Mouse (Mus musculus) heart, embryonic 12.5 days (tissue): ENCODE data around the gene Gfi1. TPM values are rescaled to one million over a fixed set of nuclear protein-coding genes. Genes with fewer than 3 reads are reported as not detected.

Experiments
- ATAC-seq: fragments of 200-750 bp; cut with Nextera tagmentation; 2 replicates; pipeline ENCODE4 v1.8.0; 2017; ENCODE audit warnings: moderate TSS enrichment, moderate library complexity; ENCODE audit not compliant: insufficient number of reproducible peaks, low FRiP score
- H3K27ac ChIP-seq: fragments of 300-500 bp; sonication (generic); 2 replicates; pipeline ENCODE4 v1.5.1; 2016; ENCODE audit warnings: mild to moderate bottlenecking, moderate library complexity; ENCODE audit not compliant: poor library complexity, severe bottlenecking
- H3K27me3 ChIP-seq: fragments of 300-500 bp; sonication (generic); replicated peaks from 2 replicates; pipeline ENCODE4 v1.6.1; 2016; ENCODE audit warnings: mild to moderate bottlenecking, moderate library complexity
- H3K36me3 ChIP-seq: fragments of 300-500 bp; sonication (generic); 2 replicates; pipeline ENCODE4 v1.6.1; 2016; ENCODE audit warnings: mild to moderate bottlenecking, moderate library complexity
- H3K4me1 ChIP-seq: fragments of 300-500 bp; sonication (generic); replicated peaks from 2 replicates; pipeline ENCODE4 v1.6.1; 2016; ENCODE audit warnings: mild to moderate bottlenecking
- H3K4me2 ChIP-seq: fragments of 300-500 bp; sonication (generic); 2 replicates; pipeline ENCODE4 v1.6.1; 2016; ENCODE audit warnings: mild to moderate bottlenecking, moderate library complexity
- H3K4me3 ChIP-seq: fragments of 300-500 bp; sonication (generic); 2 replicates; pipeline ENCODE4 v1.5.1; 2016; ENCODE audit warnings: mild to moderate bottlenecking
- H3K9ac ChIP-seq: fragments of 300-500 bp; sonication (generic); 2 replicates; pipeline ENCODE4 v1.6.1; 2016; ENCODE audit warnings: mild to moderate bottlenecking, moderate library complexity
- H3K9me3 ChIP-seq: fragments of 300-500 bp; sonication (generic); replicated peaks from 2 replicates; pipeline ENCODE4 v1.6.1; 2016; ENCODE audit warnings: mild to moderate bottlenecking, moderate library complexity
- WGBS: fragments of 180-500 bp; shearing (Covaris S2); methylation state at CpG from one replicate; pipeline ENCODE4 v1.1.7; 2016; 5-methylcytosine and 5-hydroxymethylcytosine counted together
- polyA plus RNA-seq: library from polyadenylated mRNA; unstranded; fragments of >200 nt; fragmentation: Nextera tagmentation; extraction: Ambion mirVana; gene quantifications from 2 replicates; pipeline ENCODE4 v1.2.1, GENCODE M21; 2016

The Gfi1 gene
- polyA plus RNA-seq, 1 experiment from 2014 or later, result 0.08 TPM

GRCm38 (mm10) chr5:107701658-107702057 lies 24.2 kb downstream of the Gfi1 start:
- no peaks in the 10 kb centered on the region for H3K9me3 ChIP-seq

DNA sequence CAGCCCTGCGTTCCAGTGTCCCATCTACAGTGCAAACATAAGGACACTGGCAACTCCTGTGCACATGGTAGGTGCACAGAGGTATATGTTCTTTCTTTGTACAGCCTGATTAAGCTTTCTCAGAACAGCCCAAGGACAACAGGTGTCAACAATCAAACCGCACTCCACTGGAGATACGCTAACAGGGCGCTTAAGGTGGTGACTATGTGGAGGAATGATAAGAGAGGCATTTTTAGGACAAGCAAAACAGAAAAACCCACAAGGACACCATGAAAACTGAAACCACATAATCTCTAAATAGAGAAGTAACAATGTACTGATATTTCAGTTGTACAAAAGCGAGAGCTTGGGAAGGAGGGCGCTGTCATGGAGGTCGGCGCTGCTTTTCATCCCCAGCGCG lies 25.0 kb downstream of the Gfi1 start:
- no peak overlapping the region for H3K27ac ChIP-seq
- peaks cover 4% of the 10 kb centered on the region; the same call in 1 of the 2 replicates for H3K4me1 ChIP-seq
- H3K9ac ChIP-seq, result no peak overlapping the region
- no peaks in the 10 kb centered on the region for H3K9me3 ChIP-seq
- no peaks in the 10 kb centered on the region for H3K27me3 ChIP-seq
- 60% methylated on average over 10 of the region's 10 CpGs for WGBS
- no peak overlapping the region for H3K4me3 ChIP-seq
- H3K4me2 ChIP-seq, result peak overlapping the region; percentile 23; the same call in 1 of the 2 replicates
- no peaks in the 10 kb centered on the region for H3K36me3 ChIP-seq
- ATAC-seq, result no peak

More at GRCm38 (mm10) chr5:107701658-107702057, 24.2 kb downstream of the Gfi1 start:
- Histone ChIP-seq H3K4me2 (no peak overlapping the region), H3K36me3 (no peaks in the 10 kb centered on the region), H3K27ac (no peak overlapping the region), H3K4me1 (peaks cover 4% of the 10 kb centered on the region; the same call in 1 of the 2 replicates), H3K9ac (no peak overlapping the region), H3K4me3 (no peak overlapping the region), H3K27me3 (no peaks in the 10 kb centered on the region)
- ATAC-seq, result no peak
- WGBS, result 84% methylated on average over 9 of the region's 9 CpGs

GRCm38 (mm10) chr5:107698888-107699287 lies 26.9 kb downstream of the Gfi1 start:
- no peaks in the 10 kb centered on the region for H3K9me3 ChIP-seq
- H3K4me2 ChIP-seq, result no peak overlapping the region
- no peaks in the 10 kb centered on the region; the same call in 1 of the 2 replicates for H3K27me3 ChIP-seq
- 70% methylated on average over 8 of the region's 8 CpGs for WGBS
- no peaks in the 10 kb centered on the region for H3K36me3 ChIP-seq
- no peak overlapping the region for H3K27ac ChIP-seq
- H3K4me1 ChIP-seq, result peaks cover 4% of the 10 kb centered on the region; the same call in 1 of the 2 replicates
- H3K9ac ChIP-seq, result no peak overlapping the region
- ATAC-seq, result no peak
- no peak overlapping the region for H3K4me3 ChIP-seq

- WGBS, result 81% methylated on average over 3 of the region's 3 CpGs
- no peak overlapping the region for H3K9ac ChIP-seq
- no peaks in the 10 kb centered on the region for H3K4me1 ChIP-seq
- no peaks in the 10 kb centered on the region for H3K36me3 ChIP-seq
- no peak for ATAC-seq
- H3K27me3 ChIP-seq, result peaks cover 4% of the 10 kb centered on the region; the same call in 1 of the 2 replicates
- no peak overlapping the region for H3K27ac ChIP-seq
- no peak overlapping the region for H3K4me2 ChIP-seq
- H3K9me3 ChIP-seq, result no peaks in the 10 kb centered on the region
- H3K4me3 ChIP-seq, result no peak overlapping the region
Observed at GRCm38 (mm10) chr5:107695019-107695418, 30.8 kb downstream of the Gfi1 start.

DNA sequence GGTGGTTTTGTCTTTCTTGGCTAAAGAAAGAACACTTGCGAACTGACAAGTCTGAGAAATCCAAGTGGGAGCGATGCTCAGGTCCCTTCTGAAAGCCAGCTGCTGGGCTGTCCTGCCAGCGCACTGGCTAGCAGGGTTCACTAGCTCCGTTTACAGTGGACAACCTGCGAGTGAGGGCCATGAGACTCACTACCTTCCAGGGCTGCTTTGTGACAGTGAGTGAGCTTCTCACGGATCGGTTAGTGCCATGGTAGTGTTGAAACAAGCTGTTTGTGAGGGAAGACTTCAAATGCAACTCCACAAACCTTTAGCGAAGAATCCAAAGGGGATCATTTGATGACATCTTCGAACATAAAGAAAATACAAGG lies 37.4 kb downstream of the Gfi1 start:
- WGBS, result 22% methylated on average over 9 of the region's 9 CpGs
- peak overlapping the region; percentile 59 for H3K4me3 ChIP-seq
- H3K36me3 ChIP-seq, result no peaks in the 10 kb centered on the region
- no peak for ATAC-seq
- peak overlapping the region; percentile 82 for H3K4me2 ChIP-seq
- no peak overlapping the region for H3K27ac ChIP-seq
- H3K9ac ChIP-seq, result peak overlapping the region; percentile 67
- no peaks in the 10 kb centered on the region for H3K9me3 ChIP-seq
- H3K4me1 ChIP-seq, result 0 out of 2 replicates have a peak, but pooled peaks cover 5% of the 10 kb centered on the region
- peaks cover 10% of the 10 kb centered on the region for H3K27me3 ChIP-seq

GRCm38 (mm10) chr5:107687592-107688498 lies 38.0 kb downstream of the Gfi1 start:
- peaks cover 10% of the 10 kb centered on the region for H3K27me3 ChIP-seq
- peak overlapping the region; percentile 82 for H3K4me2 ChIP-seq
- 0 out of 2 replicates have a peak, but pooled peaks cover 5% of the 10 kb centered on the region for H3K4me1 ChIP-seq
- peak overlapping the region; percentile 59 for H3K4me3 ChIP-seq
- no peaks in the 10 kb centered on the region for H3K36me3 ChIP-seq
- peak; percentile 91 for ATAC-seq
- no peak overlapping the region for H3K27ac ChIP-seq
- WGBS, result 12% methylated on average over 46 of the region's 46 CpGs
- H3K9me3 ChIP-seq, result no peaks in the 10 kb centered on the region
- peak overlapping the region; percentile 67 for H3K9ac ChIP-seq

DNA sequence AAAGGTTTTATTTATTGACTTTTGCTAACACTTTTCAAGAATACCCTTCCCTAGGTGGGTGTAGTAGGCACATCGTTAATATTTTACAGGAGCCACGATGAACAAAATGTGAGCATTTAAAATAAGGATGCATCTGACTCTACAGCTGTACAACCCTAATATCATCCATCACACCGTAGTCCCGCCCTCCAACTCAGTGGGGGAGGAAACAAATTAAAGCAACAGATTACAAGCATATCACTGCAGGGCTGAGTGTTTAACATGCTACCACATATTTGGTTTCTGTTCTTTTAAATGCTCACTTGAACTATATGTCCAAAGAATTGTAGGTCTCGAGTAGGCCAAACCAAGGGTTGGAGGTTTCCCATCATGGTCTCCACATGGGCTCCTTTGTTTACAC lies 38.7 kb downstream of the Gfi1 start:
- no peaks in the 10 kb centered on the region for H3K36me3 ChIP-seq

DNA sequence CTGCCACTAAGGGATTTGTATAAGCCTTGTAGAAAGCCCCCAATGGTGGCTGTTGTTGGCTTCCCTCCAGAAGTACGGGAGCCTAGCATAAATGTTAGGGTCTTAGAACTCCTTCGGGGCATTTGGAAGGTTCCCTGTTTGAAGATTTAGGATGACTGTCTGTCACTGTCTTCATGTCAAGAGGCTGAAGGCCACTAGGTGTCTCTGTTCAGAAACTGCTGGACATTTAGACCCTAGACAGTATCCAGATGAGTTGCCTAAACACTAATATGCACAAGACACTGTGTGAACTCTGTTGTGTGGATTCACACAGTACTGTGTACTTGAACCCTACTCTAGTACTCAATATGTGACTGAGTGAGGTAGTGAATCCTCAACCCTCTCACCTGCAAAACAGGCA lies 41.5 kb downstream of the Gfi1 start:
- H3K27me3 ChIP-seq, result peaks cover 5% of the 10 kb centered on the region
- no peak overlapping the region for H3K27ac ChIP-seq
- no peaks in the 10 kb centered on the region for H3K9me3 ChIP-seq
- H3K4me3 ChIP-seq, result no peak overlapping the region
- no peak for ATAC-seq
- H3K36me3 ChIP-seq, result no peaks in the 10 kb centered on the region
- WGBS, result 71% methylated on average over 2 of the region's 2 CpGs
- no peak overlapping the region for H3K9ac ChIP-seq
- H3K4me2 ChIP-seq, result no peak overlapping the region
- H3K4me1 ChIP-seq, result 0 out of 2 replicates have a peak, but pooled peaks cover 5% of the 10 kb centered on the region

More for the DNA sequence above, 38.7 kb downstream of the Gfi1 start:
- Histone ChIP-seq H3K4me2 (no peak overlapping the region), H3K27me3 (peaks cover 10% of the 10 kb centered on the region), H3K9ac (no peak overlapping the region), H3K4me3 (no peak overlapping the region), H3K4me1 (0 out of 2 replicates have a peak, but pooled peaks cover 5% of the 10 kb centered on the region), H3K9me3 (no peaks in the 10 kb centered on the region), H3K27ac (no peak overlapping the region)
- no peak for ATAC-seq
- WGBS, result 93% methylated on average over 5 of the region's 5 CpGs

- no peaks in the 10 kb centered on the region for H3K4me1 ChIP-seq
- H3K27ac ChIP-seq, result no peak overlapping the region
- no peak overlapping the region for H3K4me3 ChIP-seq
- no peaks in the 10 kb centered on the region for H3K9me3 ChIP-seq
- no peak overlapping the region for H3K9ac ChIP-seq
- H3K36me3 ChIP-seq, result no peaks in the 10 kb centered on the region
- H3K27me3 ChIP-seq, result no peaks in the 10 kb centered on the region; the same call in 1 of the 2 replicates
- H3K4me2 ChIP-seq, result no peak overlapping the region
- no peak for ATAC-seq
- 73% methylated on average over 5 of the region's 5 CpGs for WGBS
Observed at GRCm38 (mm10) chr5:107681300-107681699, 44.5 kb downstream of the Gfi1 start.

- no peaks in the 10 kb centered on the region for H3K27me3 ChIP-seq
- H3K9ac ChIP-seq, result no peak overlapping the region
- H3K9me3 ChIP-seq, result no peaks in the 10 kb centered on the region
- no peak overlapping the region for H3K4me3 ChIP-seq
- no peaks in the 10 kb centered on the region for H3K4me1 ChIP-seq
- no peak for ATAC-seq
- no peak overlapping the region for H3K4me2 ChIP-seq
- H3K27ac ChIP-seq, result no peak overlapping the region
- H3K36me3 ChIP-seq, result no peaks in the 10 kb centered on the region
- 54% methylated on average over 5 of the region's 5 CpGs for WGBS
Observed at GRCm38 (mm10) chr5:107678392-107678791, 47.4 kb downstream of the Gfi1 start.
